Mouse (Mus musculus) liver (tissue): ENCODE measurements at regions not wholly inside any gene's neighbourhood (a gene's known extent, or its start where the extent isn't known, plus 50 kb on each side); places are given as distances from the start of the nearest gene placed in this dataset.

Experiments used
- DNase-seq: peaks from one replicate; pipeline ENCODE4 v3.0.0-alpha.2; 2020; ENCODE audit warnings: mixed read lengths

- no peak for DNase-seq
Observed at GRCm38 (mm10) chr17:65193341-65193740, 347.2 kb downstream of the Tmem232 start.

- DNase-seq, result no peak
Observed at GRCm38 (mm10) chr17:65192432-65193059, 348.0 kb downstream of the Tmem232 start.

GRCm38 (mm10) chr17:65190839-65191591 lies 349.6 kb downstream of the Tmem232 start:
- no peak for DNase-seq

- no peak for DNase-seq
Observed at GRCm38 (mm10) chr17:65181164-65181563, 345.3 kb upstream of the 4930583I09Rik start.

- no peak for DNase-seq
Observed at GRCm38 (mm10) chr17:65175770-65176169, 339.9 kb upstream of the 4930583I09Rik start.

GRCm38 (mm10) chr17:65174114-65174513 lies 338.2 kb upstream of the 4930583I09Rik start:
- DNase-seq, result no peak

- no peak for DNase-seq
Observed at GRCm38 (mm10) chr17:65173236-65173635, 337.4 kb upstream of the 4930583I09Rik start.

- no peak for DNase-seq
Observed at GRCm38 (mm10) chr17:65170691-65171090, 334.8 kb upstream of the 4930583I09Rik start.

- DNase-seq, result no peak
Observed at GRCm38 (mm10) chr17:65169981-65170617, 334.2 kb upstream of the 4930583I09Rik start.

- no peak for DNase-seq
Observed at GRCm38 (mm10) chr17:65146376-65146775, 310.5 kb upstream of the 4930583I09Rik start.

GRCm38 (mm10) chr17:65114651-65115050 lies 278.8 kb upstream of the 4930583I09Rik start:
- no peak for DNase-seq

GRCm38 (mm10) chr17:65113121-65113520 lies 277.2 kb upstream of the 4930583I09Rik start:
- no peak for DNase-seq

GRCm38 (mm10) chr17:65105622-65106021 lies 269.8 kb upstream of the 4930583I09Rik start:
- DNase-seq, result no peak

GRCm38 (mm10) chr17:65101157-65101556 lies 265.3 kb upstream of the 4930583I09Rik start:
- no peak for DNase-seq

- no peak for DNase-seq
Observed at GRCm38 (mm10) chr17:65082249-65082648, 246.4 kb upstream of the 4930583I09Rik start.

GRCm38 (mm10) chr17:65081779-65082086 lies 245.9 kb upstream of the 4930583I09Rik start:
- DNase-seq, result no peak

GRCm38 (mm10) chr17:65081072-65081778 lies 245.4 kb upstream of the 4930583I09Rik start:
- DNase-seq, result no peak

GRCm38 (mm10) chr17:65074878-65075277 lies 239.0 kb upstream of the 4930583I09Rik start:
- DNase-seq, result no peak

GRCm38 (mm10) chr17:65071114-65071513 lies 235.2 kb upstream of the 4930583I09Rik start:
- no peak for DNase-seq

GRCm38 (mm10) chr17:65066135-65066534 lies 230.3 kb upstream of the 4930583I09Rik start:
- DNase-seq, result no peak

- no peak for DNase-seq
Observed at GRCm38 (mm10) chr17:65056059-65056458, 220.2 kb upstream of the 4930583I09Rik start.

- no peak for DNase-seq
Observed at GRCm38 (mm10) chr17:65049860-65050482, 214.1 kb upstream of the 4930583I09Rik start.

GRCm38 (mm10) chr17:65015731-65016130 lies 179.9 kb upstream of the 4930583I09Rik start:
- no peak for DNase-seq
